Mouse (Mus musculus): Measurements from ENCODE around the gene Tmem183a.
A peak's percentile ranks its signal among the peaks of the same experiment; 100 is the strongest.

Tmem183a gene

GRCm38 (mm10) chr1:134318261-134318660 is 43.5 kb downstream of the Tmem183a start:
- no peak for DNase-seq

- DNase-seq, result no peak
Measured at GRCm38 (mm10) chr1:134316361-134316760, 45.4 kb downstream of the Tmem183a start.

GRCm38 (mm10) chr1:134315181-134315580 is 46.6 kb downstream of the Tmem183a start:
- no peak for DNase-seq

GRCm38 (mm10) chr1:134311760-134312159 is 50.0 kb downstream of the Tmem183a start:
- DNase-seq, result no peak

- DNase-seq, result no peak
Measured at GRCm38 (mm10) chr1:134310729-134311128, 51.0 kb downstream of the Tmem183a start.

GRCm38 (mm10) chr1:134310291-134310690 is 51.5 kb downstream of the Tmem183a start:
- no peak for DNase-seq

GRCm38 (mm10) chr1:134307409-134307808 is 54.4 kb downstream of the Tmem183a start:
- no peak for DNase-seq

- DNase-seq, result no peak
Measured at GRCm38 (mm10) chr1:134304940-134305339, 56.8 kb downstream of the Tmem183a start.

GRCm38 (mm10) chr1:134302568-134303238 is 59.1 kb downstream of the Tmem183a start:
- DNase-seq, result peak; percentile 50 to 55

GRCm38 (mm10) chr1:134298636-134299411 is 63.0 kb downstream of the Tmem183a start:
- peak in 1 of 2 experiments; percentile 31 for DNase-seq

GRCm38 (mm10) chr1:134297265-134297664 is 64.5 kb downstream of the Tmem183a start:
- DNase-seq, result no peak

Data from spleen, adult 18-20 months (tissue).